Mouse (Mus musculus) kidney, embryonic 15.5 days (tissue): ENCODE results near the gene Anks4b. TPM values are rescaled to one million over a fixed set of nuclear protein-coding genes. Genes with fewer than 3 reads are reported as not detected.
A peak's percentile ranks its signal among the peaks of the same experiment; 100 is the strongest.

Experiments used
- ATAC-seq: fragments of 200-750 bp; cut with Nextera tagmentation; replicated peaks from 2 replicates; pipeline ENCODE4 v1.8.0; 2017; ENCODE audit warnings: moderate TSS enrichment; ENCODE audit not compliant: low FRiP score
- H3K27ac ChIP-seq: fragments of 300-500 bp; sonication (generic); 2 replicates; pipeline ENCODE4 v1.5.1; 2015; ENCODE audit warnings: mild to moderate bottlenecking, inconsistent platforms
- H3K27me3 ChIP-seq: fragments of 300-500 bp; sonication (generic); 2 replicates; pipeline ENCODE4 v1.6.1; 2015; ENCODE audit warnings: inconsistent platforms
- H3K36me3 ChIP-seq: fragments of 300-500 bp; sonication (generic); 2 replicates; pipeline ENCODE4 v1.6.1; 2015; ENCODE audit warnings: inconsistent platforms
- H3K4me1 ChIP-seq: fragments of 300-500 bp; sonication (generic); 2 replicates; pipeline ENCODE4 v1.6.1; 2015; ENCODE audit warnings: inconsistent platforms
- H3K4me2 ChIP-seq: fragments of 300-500 bp; sonication (generic); 2 replicates; pipeline ENCODE4 v1.6.1; 2015; ENCODE audit warnings: moderate library complexity, mild to moderate bottlenecking, inconsistent platforms
- H3K4me3 ChIP-seq: fragments of 300-500 bp; sonication (generic); replicated peaks from 2 replicates; pipeline ENCODE4 v1.5.1; 2015; ENCODE audit warnings: mild to moderate bottlenecking, inconsistent platforms
- H3K9ac ChIP-seq: fragments of 300-500 bp; sonication (generic); 2 replicates; pipeline ENCODE4 v1.6.1; 2015; ENCODE audit warnings: mild to moderate bottlenecking, inconsistent platforms
- H3K9me3 ChIP-seq: fragments of 300-500 bp; sonication (generic); replicated peaks from 2 replicates; pipeline ENCODE4 v1.6.1; 2016; ENCODE audit warnings: inconsistent platforms
- WGBS: fragments of 180-500 bp; shearing (Covaris S2); methylation state at CpG from one replicate; pipeline ENCODE4 v1.1.7; 2015; ENCODE audit warnings: mixed read lengths; 5-methylcytosine and 5-hydroxymethylcytosine counted together
- polyA plus RNA-seq: library from polyadenylated mRNA; unstranded; fragments of >200 nt; fragmentation: Nextera tagmentation; extraction: Ambion mirVana; gene quantifications from 2 replicates; pipeline ENCODE4 v1.2.1, GENCODE M21; 2015

Gene Anks4b
- polyA plus RNA-seq: 3.0 and 3.1 TPM in 2 replicates

- peak; percentile 91 for ATAC-seq
- Histone ChIP-seq H3K27ac (peak within 1 kb of the TSS; percentile 64), H3K4me3 (peak within 1 kb of the TSS; percentile 24)
Measured at GRCm38 (mm10) chr7:120173603-120174244, at the start of gene Anks4b. TSS of gene Anks4b (plus strand) at chr7:120173858.

GRCm38 (mm10) chr7:120124844-120125243 is 48.8 kb upstream of the Anks4b start:
- Histone ChIP-seq H3K9me3 (no peaks in the 10 kb centered on the region), H3K4me1 (peaks cover 27% of the 10 kb centered on the region), H3K27ac (peak overlapping the region; percentile 28), H3K4me2 (no peak overlapping the region), H3K9ac (no peak overlapping the region), H3K27me3 (no peaks in the 10 kb centered on the region), H3K4me3 (no peak overlapping the region), H3K36me3 (peaks cover 15% of the 10 kb centered on the region; the same call in 1 of the 2 replicates)
- peak; percentile 86 for ATAC-seq
- 0% methylated on average over 3 of the region's 3 CpGs for WGBS

More at GRCm38 (mm10) chr7:120173603-120174244, at the start of gene Anks4b:
- peak within 1 kb of the TSS; percentile 12; the same call in 1 of the 2 replicates for H3K4me2 ChIP-seq
- no peaks in the 10 kb centered on the region for H3K9me3 ChIP-seq
- WGBS: 75% methylated on average over 10 of the region's 10 CpGs
- H3K27me3 ChIP-seq: no peaks in the 10 kb centered on the region
- H3K36me3 ChIP-seq: no peaks in the 10 kb centered on the region
- 0 out of 2 replicates have a peak within 1 kb of the TSS, but pooled peaks have one; percentile 26 for H3K9ac ChIP-seq
- no peaks in the 10 kb centered on the region for H3K4me1 ChIP-seq

GRCm38 (mm10) chr7:120126976-120127685 is 46.5 kb upstream of the Anks4b start:
- peak; percentile 53 for ATAC-seq
- Histone ChIP-seq H3K9ac (no peak overlapping the region), H3K27me3 (no peaks in the 10 kb centered on the region), H3K4me2 (0 out of 2 replicates have a peak overlapping the region, but pooled peaks have one; percentile 4), H3K4me3 (no peak overlapping the region), H3K36me3 (no peaks in the 10 kb centered on the region), H3K4me1 (peaks cover 27% of the 10 kb centered on the region), H3K9me3 (no peaks in the 10 kb centered on the region), H3K27ac (peak overlapping the region; percentile 82)
- 13% methylated on average over 5 of the region's 5 CpGs for WGBS

GRCm38 (mm10) chr7:120127686-120128059 is 46.0 kb upstream of the Anks4b start:
- 13% methylated on average over 4 of the region's 4 CpGs for WGBS
- Histone ChIP-seq H3K36me3 (no peaks in the 10 kb centered on the region), H3K27me3 (no peaks in the 10 kb centered on the region), H3K4me1 (peaks cover 27% of the 10 kb centered on the region), H3K4me3 (no peak overlapping the region), H3K9ac (no peak overlapping the region), H3K4me2 (no peak overlapping the region), H3K9me3 (no peaks in the 10 kb centered on the region), H3K27ac (peak overlapping the region; percentile 82)
- peak; percentile 86 for ATAC-seq

- no peak overlapping the region for H3K4me2 ChIP-seq
- H3K4me3 ChIP-seq: no peak overlapping the region
- 52% methylated on average over 4 of the region's 4 CpGs for WGBS
- no peaks in the 10 kb centered on the region for H3K27me3 ChIP-seq
- ATAC-seq: no peak
- 0 out of 2 replicates have a peak overlapping the region, but pooled peaks have one; percentile 82 for H3K27ac ChIP-seq
- H3K36me3 ChIP-seq: no peaks in the 10 kb centered on the region
- no peak overlapping the region for H3K9ac ChIP-seq
- no peaks in the 10 kb centered on the region for H3K9me3 ChIP-seq
- H3K4me1 ChIP-seq: peaks cover 27% of the 10 kb centered on the region
Measured at GRCm38 (mm10) chr7:120128951-120129350, 44.7 kb upstream of the Anks4b start.

- H3K27me3 ChIP-seq: no peaks in the 10 kb centered on the region
- no peak for ATAC-seq
- no peak overlapping the region for H3K27ac ChIP-seq
- H3K9me3 ChIP-seq: no peaks in the 10 kb centered on the region
- 82% methylated on average over 1 of the region's 1 CpGs for WGBS
- H3K9ac ChIP-seq: no peak overlapping the region
- no peak overlapping the region for H3K4me2 ChIP-seq
- H3K4me1 ChIP-seq: no peaks in the 10 kb centered on the region
- no peaks in the 10 kb centered on the region for H3K36me3 ChIP-seq
- no peak overlapping the region for H3K4me3 ChIP-seq
Measured at GRCm38 (mm10) chr7:120142743-120143142, 30.9 kb upstream of the Anks4b start.

GRCm38 (mm10) chr7:120145191-120145590 is 28.5 kb upstream of the Anks4b start, which contains the start of gene Zp2:
TSS of gene Zp2 (minus strand) at chr7:120145291.
- H3K4me1 ChIP-seq: no peaks in the 10 kb centered on the region
- H3K27ac ChIP-seq: no peak within 1 kb of the TSS
- ATAC-seq: no peak
- no peaks in the 10 kb centered on the region for H3K36me3 ChIP-seq
- H3K4me3 ChIP-seq: no peak within 1 kb of the TSS
- no peak within 1 kb of the TSS for H3K4me2 ChIP-seq
- no peak within 1 kb of the TSS for H3K9ac ChIP-seq
- H3K9me3 ChIP-seq: no peaks in the 10 kb centered on the region
- WGBS: 84% methylated on average over 9 of the region's 9 CpGs
- no peaks in the 10 kb centered on the region for H3K27me3 ChIP-seq

GRCm38 (mm10) chr7:120150257-120150656 is 23.4 kb upstream of the Anks4b start:
- Histone ChIP-seq H3K36me3 (no peaks in the 10 kb centered on the region), H3K4me1 (no peaks in the 10 kb centered on the region), H3K4me2 (no peak overlapping the region), H3K4me3 (no peak overlapping the region), H3K27me3 (no peaks in the 10 kb centered on the region), H3K9ac (no peak overlapping the region), H3K9me3 (no peaks in the 10 kb centered on the region), H3K27ac (no peak overlapping the region)
- 29% methylated on average over 3 of the region's 3 CpGs for WGBS
- no peak for ATAC-seq

- ATAC-seq: no peak
- Histone ChIP-seq H3K4me3 (no peak overlapping the region), H3K4me1 (no peaks in the 10 kb centered on the region), H3K27me3 (no peaks in the 10 kb centered on the region), H3K4me2 (no peak overlapping the region), H3K9me3 (no peaks in the 10 kb centered on the region), H3K27ac (no peak overlapping the region), H3K36me3 (no peaks in the 10 kb centered on the region), H3K9ac (no peak overlapping the region)
- WGBS: 87% methylated on average over 2 of the region's 2 CpGs
Measured at GRCm38 (mm10) chr7:120150898-120151297, 22.8 kb upstream of the Anks4b start.

GRCm38 (mm10) chr7:120156841-120157409 is 16.7 kb upstream of the Anks4b start:
- 35% methylated on average over 2 of the region's 2 CpGs for whole genome bisulfite sequencing
- H3K4me1 ChIP-seq: no peaks in the 10 kb centered on the region
- no peak for ATAC-seq
- H3K9me3 ChIP-seq: no peaks in the 10 kb centered on the region
- no peak overlapping the region for H3K4me2 ChIP-seq
- H3K27ac ChIP-seq: no peak overlapping the region
- H3K27me3 ChIP-seq: no peaks in the 10 kb centered on the region
- H3K4me3 ChIP-seq: no peak overlapping the region
- H3K9ac ChIP-seq: no peak overlapping the region
- no peaks in the 10 kb centered on the region for H3K36me3 ChIP-seq

GRCm38 (mm10) chr7:120157575-120158061 is 16.0 kb upstream of the Anks4b start:
- Histone ChIP-seq H3K9ac (no peak overlapping the region), H3K36me3 (no peaks in the 10 kb centered on the region), H3K4me3 (no peak overlapping the region), H3K27me3 (no peaks in the 10 kb centered on the region), H3K9me3 (no peaks in the 10 kb centered on the region), H3K4me1 (no peaks in the 10 kb centered on the region), H3K27ac (no peak overlapping the region), H3K4me2 (no peak overlapping the region)
- ATAC-seq: no peak
- 48% methylated on average over 5 of the region's 5 CpGs for WGBS

- Histone ChIP-seq H3K4me2 (no peak overlapping the region), H3K4me3 (no peak overlapping the region), H3K9me3 (no peaks in the 10 kb centered on the region), H3K4me1 (no peaks in the 10 kb centered on the region), H3K27me3 (no peaks in the 10 kb centered on the region), H3K27ac (no peak overlapping the region), H3K36me3 (no peaks in the 10 kb centered on the region), H3K9ac (no peak overlapping the region)
- ATAC-seq: no peak
- 32% methylated on average over 4 of the region's 4 CpGs for WGBS
Measured at GRCm38 (mm10) chr7:120158121-120158613, 15.5 kb upstream of the Anks4b start.
